Mouse (Mus musculus): ENCODE measurements around the gene Sh3bp1.
A peak's percentile ranks its signal among the peaks of the same experiment; 100 is the strongest.

The Sh3bp1 gene

DNA sequence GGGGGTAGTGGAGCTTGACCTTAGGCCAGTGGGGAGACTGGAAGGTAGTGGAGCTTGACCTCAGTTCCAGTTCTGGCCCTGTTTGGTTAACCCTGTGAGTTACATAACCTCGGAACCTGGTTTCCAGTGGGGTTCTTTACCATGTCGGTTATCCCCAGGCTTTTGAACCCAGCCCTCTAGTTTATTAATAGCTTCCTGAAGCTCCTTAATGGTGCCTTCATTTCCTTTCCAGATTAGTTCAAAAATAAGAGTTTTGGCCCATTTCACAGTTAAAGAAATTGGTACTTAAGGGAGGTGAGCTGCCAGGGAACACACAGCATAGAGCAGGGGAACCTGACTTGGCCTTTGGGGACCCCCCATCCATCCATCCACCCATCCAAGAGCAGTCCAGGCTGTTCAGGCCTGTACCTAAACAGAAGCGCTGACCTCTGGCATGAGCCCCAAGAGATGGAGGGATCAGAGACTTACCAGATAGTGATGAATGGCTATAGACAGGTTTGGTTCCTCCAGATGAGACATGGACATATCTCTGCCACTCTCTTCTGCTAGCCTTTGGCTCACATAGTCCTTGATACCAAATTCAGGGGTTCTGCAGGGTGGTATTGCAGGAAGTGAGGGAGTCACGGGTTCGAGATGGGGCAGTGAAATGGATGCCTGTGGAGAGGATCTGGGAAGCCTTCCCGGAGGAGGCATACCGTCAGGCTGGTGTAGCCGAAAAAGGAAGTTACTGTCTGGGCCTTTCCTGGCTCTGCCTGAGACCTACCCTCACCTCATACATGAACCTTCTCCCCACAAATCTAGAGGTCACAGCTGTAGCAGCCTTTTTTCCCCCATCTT lies 15.5 kb downstream of the Sh3bp1 start:
- no peak for DNase-seq (ENCODE audit: low spot score in 2 of 2)

- peak in 1 of 2 experiments; percentile 61 for DNase-seq (ENCODE audit: low spot score in 2 of 2)
These were observed 16.1 kb downstream of the Sh3bp1 start for GRCm38 (mm10) chr15:78915660-78916017.

DNA sequence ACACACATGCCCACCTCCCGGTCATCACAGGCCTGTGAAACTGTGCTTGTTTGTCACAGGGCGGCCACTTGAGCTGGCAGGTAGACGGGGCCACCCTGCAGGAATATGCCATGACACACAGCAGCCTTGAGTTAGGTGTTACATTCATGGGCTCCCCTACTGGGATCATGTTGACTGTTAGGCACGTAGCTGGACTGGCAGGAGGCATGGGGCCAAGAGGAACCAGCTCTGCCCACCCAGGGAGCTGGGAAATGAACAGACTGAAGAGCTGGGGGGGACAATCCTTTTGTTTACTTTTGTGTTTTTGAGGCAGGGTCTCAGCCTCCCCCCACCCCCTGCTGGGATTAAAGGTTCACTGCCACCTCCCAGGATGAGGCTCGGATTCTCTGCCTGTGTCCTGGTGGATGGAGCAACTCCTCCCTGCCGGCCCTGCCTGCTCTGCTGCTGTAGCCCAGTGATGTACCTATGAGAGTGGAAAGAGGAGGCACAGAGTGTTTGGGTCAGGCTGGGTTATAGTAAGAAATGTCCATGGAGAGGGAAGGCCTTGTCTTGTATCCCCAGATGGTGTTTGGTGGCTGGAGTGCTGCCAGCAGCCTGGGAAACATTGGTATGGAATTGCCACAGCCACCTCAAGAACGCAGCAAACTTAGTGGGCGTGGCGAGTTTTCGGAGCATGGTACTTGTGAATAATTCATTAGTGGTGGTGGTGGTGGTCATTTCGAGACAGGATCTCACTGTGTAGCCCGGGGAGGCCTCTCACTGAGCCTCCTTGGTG lies 16.7 kb downstream of the Sh3bp1 start:
- no peak for DNase-seq (ENCODE audit: low spot score in 2 of 2)

- no peak for DNase-seq (ENCODE audit: low spot score in 2 of 2)
These were observed 18.6 kb downstream of the Sh3bp1 start for GRCm38 (mm10) chr15:78918126-78918525.

DNA sequence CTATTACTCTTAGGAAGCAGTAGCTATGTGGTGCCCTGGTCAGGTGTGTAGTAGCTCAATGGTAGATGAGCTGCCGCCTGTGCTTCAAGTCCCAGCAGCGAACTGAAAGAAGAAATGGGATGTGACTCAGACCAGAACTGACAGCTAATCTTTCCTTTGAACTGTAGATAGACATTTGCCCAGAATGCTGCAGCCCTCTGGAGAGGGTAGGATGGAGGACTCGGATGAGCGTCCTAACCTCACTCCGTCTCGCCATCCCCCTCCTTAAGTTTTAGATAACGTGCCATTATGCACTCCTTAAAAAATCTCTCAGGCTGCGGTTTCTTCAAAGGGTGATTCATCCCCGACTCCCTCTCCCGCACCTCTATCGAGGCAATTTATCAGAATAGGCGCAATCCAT lies 20.3 kb downstream of the Sh3bp1 start:
- no peak for DNase-seq (ENCODE audit: low spot score in 2 of 2)

DNA sequence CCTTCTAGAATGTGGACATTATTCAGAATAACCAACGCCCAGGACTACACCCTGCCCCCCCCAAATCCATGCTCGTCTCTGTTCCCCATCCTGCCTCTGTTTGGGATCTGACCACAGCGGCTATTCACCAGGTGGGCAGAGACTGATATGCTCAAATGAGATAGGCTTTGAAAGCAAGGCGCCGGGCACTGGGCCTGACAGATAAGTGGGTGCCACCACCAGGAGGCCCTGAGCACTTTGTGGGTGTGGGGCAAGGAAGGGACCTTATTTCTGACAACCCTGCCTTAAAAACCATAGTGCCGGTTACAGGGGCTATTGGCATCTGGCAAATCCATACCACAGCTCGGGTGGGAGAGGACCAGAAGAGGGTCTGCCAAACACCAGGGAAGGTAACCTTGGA lies 23.1 kb downstream of the Sh3bp1 start:
- peak in 1 of 2 experiments; percentile 45 for DNase-seq (ENCODE audit: low spot score in 2 of 2)

DNA sequence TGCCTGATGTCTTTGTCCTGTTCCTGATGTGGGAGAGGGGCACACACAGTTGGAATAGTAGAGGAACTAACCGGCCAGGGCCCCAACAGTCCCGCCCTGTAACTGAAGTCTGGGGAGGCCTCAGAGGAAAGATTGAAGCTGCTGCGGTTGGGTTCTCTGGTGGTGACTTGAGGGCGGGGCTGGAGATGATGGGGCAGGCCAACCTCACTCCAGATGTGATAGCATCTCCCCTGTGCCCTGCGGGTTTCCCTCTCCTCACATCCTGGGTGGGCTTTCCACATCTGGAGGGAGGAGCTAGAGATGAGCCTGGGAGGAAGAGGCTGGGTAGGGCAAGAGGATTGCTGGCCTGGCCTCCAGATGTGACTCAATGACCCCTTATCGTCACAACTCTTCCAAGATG lies 24.0 kb downstream of the Sh3bp1 start:
- peak; percentile 41 to 44 for DNase-seq (ENCODE audit: low spot score in 2 of 2)

DNA sequence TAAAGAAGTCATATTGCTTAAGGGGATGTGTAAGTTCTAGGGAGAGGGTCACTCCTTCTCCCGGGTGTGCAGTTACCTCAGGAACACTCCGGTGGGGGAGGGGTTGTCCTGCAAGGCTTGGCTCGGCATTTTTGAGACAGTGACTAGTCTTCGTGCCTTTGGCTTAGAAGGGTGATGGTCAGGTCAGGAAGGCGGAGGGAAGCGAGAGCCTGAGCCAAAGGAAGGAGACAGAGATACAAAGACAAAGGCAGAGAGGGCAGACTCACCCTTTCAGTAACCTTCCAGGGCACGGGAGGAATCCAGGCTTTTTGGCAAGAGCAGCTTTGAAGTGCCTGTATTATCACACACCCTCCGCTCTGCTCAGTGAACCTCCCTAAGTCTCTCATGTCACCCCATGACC lies 25.6 kb downstream of the Sh3bp1 start:
- no peak for DNase-seq (ENCODE audit: low spot score in 2 of 2)

GRCm38 (mm10) chr15:78926021-78926919 lies 26.7 kb downstream of the Sh3bp1 start, which contains the start of gene Lgals1:
Gene Lgals1, plus strand, starts transcription at chr15:78926725.
- DNase-seq (ENCODE audit: low spot score in 2 of 2), result peak in 1 of 2 experiments; percentile 49

- DNase-seq (ENCODE audit: low spot score in 2 of 2), result no peak
These were observed 27.6 kb downstream of the Sh3bp1 start for GRCm38 (mm10) chr15:78927021-78927787.

DNA sequence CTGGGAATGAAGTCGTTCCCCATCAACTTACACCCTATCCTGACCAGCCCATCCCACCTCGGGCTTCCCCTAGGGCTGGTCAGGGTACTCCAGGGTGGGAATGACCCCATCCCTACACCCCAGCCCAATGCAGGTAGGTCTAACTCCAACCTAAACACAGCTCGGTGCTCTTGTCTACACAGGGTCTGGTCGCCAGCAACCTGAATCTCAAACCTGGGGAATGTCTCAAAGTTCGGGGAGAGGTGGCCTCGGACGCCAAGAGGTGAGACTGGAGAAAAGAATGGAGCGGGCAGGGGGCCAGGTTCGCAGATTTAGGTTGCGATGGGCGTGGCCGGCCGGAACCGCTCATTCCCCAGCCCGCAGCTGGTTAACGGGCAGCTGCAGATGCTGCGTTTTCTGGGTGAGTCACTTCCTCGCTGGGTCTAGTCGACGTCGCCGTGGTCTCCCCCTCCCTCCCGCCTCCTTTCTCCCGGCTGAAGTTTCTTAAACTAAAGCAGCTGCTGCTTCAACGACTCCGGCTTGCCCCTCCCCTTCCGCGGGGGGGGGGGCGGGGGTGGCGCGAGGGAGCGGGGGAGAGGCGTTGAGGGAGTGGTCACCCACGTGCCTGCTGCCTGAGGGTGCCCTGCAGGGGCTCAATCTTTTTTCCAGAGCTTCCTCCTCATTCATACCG lies 28.4 kb downstream of the Sh3bp1 start:
- DNase-seq (ENCODE audit: low spot score in 2 of 2), result peak; percentile 53 to 63

- no peak for DNase-seq (ENCODE audit: low spot score in 2 of 2)
These were observed 29.0 kb downstream of the Sh3bp1 start for GRCm38 (mm10) chr15:78928539-78928938.

GRCm38 (mm10) chr15:78930192-78930706 lies 30.7 kb downstream of the Sh3bp1 start:
- no peak for DNase-seq (ENCODE audit: low spot score in 2 of 2)

GRCm38 (mm10) chr15:78930801-78931426 lies 31.3 kb downstream of the Sh3bp1 start:
- no peak for DNase-seq (ENCODE audit: low spot score in 2 of 2)

DNA sequence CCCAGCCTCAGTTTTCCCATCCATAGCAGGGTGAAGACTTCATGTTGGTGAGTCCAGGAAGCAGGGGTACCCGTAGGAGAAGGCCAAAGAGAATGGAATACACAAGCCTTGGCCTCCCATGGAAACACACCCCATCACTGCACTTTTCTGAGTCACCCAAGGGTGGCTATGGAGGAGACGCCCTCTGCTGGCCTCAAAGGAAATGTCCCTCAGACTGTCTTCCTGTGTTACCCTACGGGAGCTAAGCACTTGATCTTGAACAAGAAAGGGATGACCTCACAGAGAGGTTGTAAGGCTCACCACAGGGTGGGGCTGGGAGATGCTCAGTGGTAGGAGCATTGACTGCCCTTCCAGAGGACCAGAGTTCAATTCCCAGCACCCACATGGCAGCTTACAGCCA lies 32.0 kb downstream of the Sh3bp1 start:
- DNase-seq (ENCODE audit: low spot score in 2 of 2), result peak in 1 of 2 experiments; percentile 58

GRCm38 (mm10) chr15:78934784-78935320 lies 35.3 kb downstream of the Sh3bp1 start, which contains the start of gene Nol12:
Gene Nol12, plus strand, starts transcription at chr15:78934933.
- DNase-seq (ENCODE audit: low spot score in 2 of 2), result peak; percentile 63 to 77

DNA sequence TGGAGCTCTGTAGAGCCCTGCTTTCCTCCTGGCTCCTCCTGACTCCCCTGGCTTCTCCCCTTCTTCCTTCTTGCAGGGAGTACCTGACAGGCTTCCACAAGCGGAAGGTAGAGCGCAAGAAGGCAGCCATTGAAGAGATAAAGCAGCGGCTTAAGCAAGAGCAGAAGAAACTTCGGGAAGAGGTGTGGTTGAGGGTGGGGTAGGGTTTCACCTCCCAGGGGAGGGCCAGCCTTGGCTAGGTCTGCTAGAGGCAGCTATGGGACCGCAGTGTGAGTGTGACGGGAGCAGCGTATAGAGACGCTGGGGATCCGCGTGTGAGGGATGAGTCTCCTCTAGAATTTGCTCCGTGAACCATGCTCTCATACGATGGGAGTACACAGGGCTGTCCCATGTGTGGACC lies 36.8 kb downstream of the Sh3bp1 start:
- DNase-seq (ENCODE audit: low spot score in 2 of 2), result no peak

GRCm38 (mm10) chr15:78937311-78937710 lies 37.7 kb downstream of the Sh3bp1 start:
- DNase-seq (ENCODE audit: low spot score in 2 of 2), result no peak

DNA sequence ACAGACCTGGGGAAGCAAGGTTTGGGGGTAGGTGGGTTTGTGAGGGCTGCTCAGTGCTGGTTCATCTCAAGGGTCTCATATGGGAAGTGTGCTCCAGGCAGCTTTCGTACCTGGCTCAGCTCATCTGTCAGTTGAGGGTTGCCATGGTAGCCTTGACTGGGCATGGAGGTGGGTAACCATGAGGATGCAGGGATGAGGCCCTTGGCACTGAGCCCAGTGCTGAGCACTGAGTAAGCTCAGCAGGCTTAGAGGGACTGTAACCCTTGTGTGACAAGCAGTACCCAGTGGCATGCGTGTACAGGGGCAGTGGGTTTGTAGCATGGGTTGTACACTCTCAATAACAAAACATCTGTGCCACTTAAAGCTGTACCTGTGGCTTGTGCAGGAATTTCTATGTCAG lies 38.4 kb downstream of the Sh3bp1 start:
- DNase-seq (ENCODE audit: low spot score in 2 of 2), result no peak
